Mouse (Mus musculus) liver, adult (tissue): ENCODE results near the gene Nlrp6.

Experiments used
- GATA4 ChIP-seq: IDR thresholded peaks from 2 replicates; pipeline ENCODE4 v1.6.1; 2014; ENCODE audit warnings: mild to moderate bottlenecking, low read length; ENCODE audit not compliant: insufficient replicate concordance

The Nlrp6 gene

GRCm38 (mm10) chr7:140939669-140940171, 19.0 kb downstream of the Nlrp6 start:
- TF ChIP-seq GATA4 = no peak

- peak; percentile 49; the same call in 1 of the 2 replicates for TF ChIP-seq GATA4
Measured at GRCm38 (mm10) chr7:140941222-140942051, 20.7 kb downstream of the Nlrp6 start, which contains the start of gene Pgghg. TSS of gene Pgghg (plus strand) at chr7:140941391.

DNA sequence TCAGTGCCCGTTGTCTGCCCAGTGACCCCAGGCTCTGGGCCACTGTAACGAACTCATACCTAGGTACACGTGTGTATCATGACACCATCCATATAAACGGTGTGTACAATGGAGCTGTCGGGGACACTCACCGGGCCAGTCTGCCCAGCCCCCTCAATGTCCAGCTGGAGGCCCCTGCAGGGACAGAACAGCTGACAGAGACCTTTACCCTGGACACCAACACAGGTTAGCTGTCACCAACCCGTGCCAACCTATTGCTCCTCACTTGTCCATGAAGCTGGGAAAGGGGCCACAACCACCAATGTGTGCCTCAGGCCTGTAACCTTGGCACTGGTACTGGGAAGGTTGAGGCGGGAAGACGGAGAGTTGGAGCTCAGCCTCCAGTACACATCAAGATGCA, 21.6 kb downstream of the Nlrp6 start:
- TF ChIP-seq GATA4 = no peak

DNA sequence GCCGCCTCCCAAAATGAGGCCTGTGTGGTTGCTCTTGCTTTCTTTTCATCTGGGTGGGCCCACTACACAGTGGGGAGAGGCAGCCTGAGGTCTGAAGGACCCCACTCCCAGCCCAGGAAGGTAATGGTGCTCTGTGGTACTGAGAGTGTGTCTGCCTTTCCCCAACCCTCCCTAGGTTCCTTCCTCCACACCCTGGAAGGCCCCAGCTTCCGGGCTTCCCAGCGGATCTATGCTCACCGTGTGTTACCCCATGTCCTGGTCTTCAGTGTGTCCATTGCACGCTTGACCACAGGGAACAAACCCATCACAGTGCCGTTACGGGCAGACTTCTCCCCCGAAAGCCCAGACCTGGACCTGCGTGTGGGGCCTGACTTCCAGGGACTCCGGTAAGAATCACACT, 22.1 kb downstream of the Nlrp6 start:
- no peak for TF ChIP-seq GATA4

- TF ChIP-seq GATA4 = no peak
Measured at GRCm38 (mm10) chr7:140943356-140943755, 22.7 kb downstream of the Nlrp6 start.

DNA sequence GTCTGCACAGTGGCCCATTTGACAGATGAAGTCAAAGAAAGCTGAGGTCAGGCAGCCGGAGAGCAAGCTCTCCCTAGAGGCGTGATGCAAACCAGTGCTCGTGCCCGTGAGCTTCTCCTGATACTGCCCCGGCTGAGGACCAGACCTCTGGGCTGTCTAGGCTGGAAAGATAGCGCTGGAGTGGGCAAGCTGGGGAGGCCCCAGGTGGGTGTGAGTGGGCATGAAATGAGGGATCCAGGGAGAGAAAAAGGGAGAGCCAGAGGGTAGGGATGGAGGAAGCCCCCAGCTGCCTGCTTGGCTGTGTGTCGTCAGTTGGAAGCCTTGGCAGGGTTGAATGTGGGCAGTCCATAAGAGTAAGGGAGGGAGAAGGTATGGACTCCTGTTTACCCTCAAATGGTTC, 23.5 kb downstream of the Nlrp6 start:
- TF ChIP-seq GATA4 = no peak

DNA sequence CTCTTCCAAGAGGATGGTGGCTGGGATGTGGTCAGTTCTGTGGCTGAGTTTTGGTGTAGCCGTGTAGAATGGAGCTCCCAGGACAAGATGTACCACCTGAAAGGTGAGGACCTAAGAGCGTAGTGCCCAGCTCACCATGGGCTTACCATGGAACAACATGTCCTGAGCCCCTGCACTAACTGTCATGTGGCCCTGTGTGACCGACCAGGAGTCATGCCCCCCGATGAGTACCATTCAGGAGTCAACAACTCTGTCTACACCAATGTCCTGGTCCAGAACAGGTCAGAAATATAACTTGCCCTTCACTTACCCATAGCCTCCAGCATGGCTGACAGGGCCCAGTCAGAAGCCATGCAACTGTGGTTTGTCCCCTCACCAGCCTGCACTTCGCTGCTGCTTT, 24.5 kb downstream of the Nlrp6 start:
- TF ChIP-seq GATA4 = no peak

DNA sequence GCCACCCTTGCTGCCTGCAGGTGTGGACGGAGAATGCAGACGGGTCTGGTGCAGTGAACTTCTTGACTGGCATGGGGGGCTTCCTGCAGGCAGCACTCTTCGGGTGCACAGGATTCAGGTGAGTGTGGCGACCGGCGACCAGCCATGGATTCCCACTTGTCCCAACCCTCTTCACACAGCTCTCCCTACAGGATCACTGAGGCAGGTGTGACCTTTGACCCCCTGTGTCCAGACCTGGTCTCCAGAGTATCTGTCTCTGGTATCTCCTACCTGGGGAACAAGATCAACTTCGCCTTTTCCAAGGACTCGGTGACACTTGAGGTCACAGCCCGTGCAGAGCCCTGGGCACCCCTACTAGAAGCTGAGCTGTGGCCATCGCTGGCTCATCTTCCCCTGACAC, 25.6 kb downstream of the Nlrp6 start:
- TF ChIP-seq GATA4 = no peak

- peak; percentile 93; the same call in 1 of the 2 replicates for TF ChIP-seq GATA4
Measured at GRCm38 (mm10) chr7:140946980-140947379, 26.3 kb downstream of the Nlrp6 start.

- TF ChIP-seq GATA4 = peak; percentile 96
Measured at GRCm38 (mm10) chr7:140948161-140948560, 27.5 kb downstream of the Nlrp6 start.

DNA sequence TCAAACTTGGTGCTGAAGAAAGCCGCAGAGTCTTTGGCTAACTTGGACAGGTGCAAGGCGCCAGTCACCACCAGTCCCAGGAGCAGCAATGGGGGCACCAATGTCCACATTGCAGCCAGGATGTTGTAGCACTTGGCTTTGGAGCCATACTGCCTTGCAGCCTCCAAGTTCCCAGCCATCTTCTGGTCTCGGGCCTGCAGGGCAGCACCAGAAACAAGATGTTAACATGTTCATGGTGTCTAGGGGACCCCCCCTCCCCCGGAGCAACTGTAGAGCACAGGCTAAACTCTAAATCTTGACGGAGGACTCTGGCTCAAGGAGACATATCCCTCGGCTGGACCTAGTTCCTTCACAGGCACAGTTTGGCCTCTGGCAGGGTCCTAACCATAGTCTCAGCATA, 28.6 kb downstream of the Nlrp6 start:
- TF ChIP-seq GATA4 = no peak

GRCm38 (mm10) chr7:140949824-140950530, 29.3 kb downstream of the Nlrp6 start, which contains the start of gene Ifitm5:
TSS of gene Ifitm5 (minus strand) at chr7:140950291.
- no peak for TF ChIP-seq GATA4

DNA sequence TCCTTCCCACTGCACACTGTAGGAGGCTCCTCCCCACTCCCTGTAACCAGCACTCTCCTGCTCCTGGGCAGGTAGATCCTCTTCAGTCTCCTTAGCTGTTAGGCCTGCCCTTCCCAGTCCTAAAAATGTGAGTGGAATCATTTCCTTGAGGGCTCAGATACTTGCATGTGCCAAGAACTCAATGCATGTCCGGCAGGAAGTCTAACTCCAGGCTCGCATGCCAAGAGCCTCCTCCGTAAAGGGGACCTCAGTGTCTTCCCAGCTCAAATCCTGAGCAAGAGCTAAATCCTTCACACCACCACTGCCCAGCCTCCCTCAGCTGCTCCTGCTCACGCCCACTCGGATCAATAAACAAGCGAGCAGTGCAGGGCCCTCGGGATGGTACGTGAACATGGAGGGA, 30.3 kb downstream of the Nlrp6 start:
- TF ChIP-seq GATA4 = 0 out of 2 replicates have a peak, but pooled peaks have one; percentile 6

DNA sequence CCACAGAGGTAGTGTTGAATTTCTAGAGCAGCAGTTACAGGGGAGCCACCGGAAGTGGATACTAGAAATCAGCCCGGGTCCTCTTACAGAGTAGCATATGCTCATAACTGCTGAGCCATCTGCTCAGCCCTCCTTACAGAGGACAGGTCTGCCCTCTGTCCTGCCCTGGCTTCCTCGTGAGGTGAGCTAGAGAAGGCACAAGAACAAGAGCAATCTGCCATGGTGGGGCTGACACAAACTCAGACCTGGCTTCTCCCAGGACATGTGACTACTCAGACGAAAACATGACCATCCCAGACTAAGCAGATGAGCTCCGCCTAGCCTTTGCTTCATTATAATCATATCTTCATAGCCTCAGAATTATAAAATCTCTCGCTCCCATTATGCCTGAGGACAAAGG, 31.1 kb downstream of the Nlrp6 start:
- TF ChIP-seq GATA4 = no peak

DNA sequence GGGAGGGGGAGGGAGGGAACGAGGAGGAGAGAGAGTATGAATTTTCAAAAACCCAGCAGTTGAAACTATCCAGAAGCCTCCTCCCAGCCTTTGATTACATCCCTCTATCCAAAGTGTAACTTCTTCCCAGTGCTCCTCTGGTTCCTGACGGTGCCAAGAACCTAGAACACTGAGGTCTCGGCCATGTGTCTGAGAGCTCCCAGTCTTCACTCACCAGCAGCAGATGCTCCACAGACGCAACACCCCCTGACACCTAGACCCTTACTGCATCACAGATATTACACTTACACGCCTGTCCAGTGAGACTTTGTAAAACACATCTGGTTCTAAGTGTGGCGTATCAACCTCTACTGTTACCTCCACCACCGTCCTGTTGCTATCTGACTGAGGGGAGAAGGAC, 31.7 kb downstream of the Nlrp6 start:
- TF ChIP-seq GATA4 = no peak

GRCm38 (mm10) chr7:140953133-140953532, 32.4 kb downstream of the Nlrp6 start:
- peak; percentile 48; the same call in 1 of the 2 replicates for TF ChIP-seq GATA4
